8 mouse cellular contexts compared by ENCODE assay signal in genomic region chr11:115612059-115612409, GRCm38 (mm10). TPM values are rescaled to one million over a fixed set of nuclear protein-coding genes. Genes with fewer than 3 reads are reported as not detected.
DNase-seq lines count a peak whose midpoint lies in the region; ATAC-seq and TF ChIP-seq lines count a peak whose summit lies in the region.

No protein-coding gene starts in this region.

- H3K36me3 ChIP-seq in MEL (ENCODE audit: control insufficient read depth in 1 of 2, insufficient read depth in 2 of 2, low read length in 2 of 2): peaks cover 2 to 13% of the 10 kb centered on the region in 2 experiments
- peaks cover 13% of the 10 kb centered on the region for H3K36me3 ChIP-seq in forebrain, embryonic 16.5 days (ENCODE audit: control insufficient read depth, insufficient read depth)
- H3K36me3 ChIP-seq in hindbrain, embryonic 11.5 days (ENCODE audit: control insufficient read depth, insufficient read depth, low read length): peaks cover 11% of the 10 kb centered on the region

- H3K27ac ChIP-seq in MEL (ENCODE audit: control insufficient read depth, low read depth, low read length): peak overlapping the region; percentile 83
- peak overlapping the region; percentile 73 for H3K27ac ChIP-seq in brown adipose tissue, adult 24 weeks (replicated peaks; ENCODE audit: low read depth, low read length)
- peak overlapping the region; percentile 21; the same call in 1 of the 2 replicates for H3K27ac ChIP-seq in forebrain, embryonic 16.5 days (ENCODE audit: low read length)
- no peak overlapping the region for H3K27ac ChIP-seq in hindbrain, embryonic 11.5 days (ENCODE audit: low read depth, low read length)

- TF ChIP-seq POLR2A in MEL (IDR thresholded peaks at IDR 0.05; ENCODE audit: control insufficient read depth in 1 of 2, insufficient read depth in 1 of 2, low read depth in 1 of 2, low read length in 2 of 2, poor library complexity in 1 of 2): no peak

- H3K9me3 ChIP-seq in MEL (replicated peaks; ENCODE audit: insufficient read depth, low read length): no peaks in the 10 kb centered on the region
- H3K9me3 ChIP-seq in forebrain, embryonic 16.5 days (ENCODE audit: control insufficient read depth, low read length): no peaks in the 10 kb centered on the region
- H3K9me3 ChIP-seq in hindbrain, embryonic 11.5 days (ENCODE audit: control insufficient read depth, low read length): no peaks in the 10 kb centered on the region

- under 1% methylated on average over 13 of the region's 13 CpGs for WGBS in forebrain, embryonic 16.5 days
- 2% methylated on average over 13 of the region's 13 CpGs for WGBS in hindbrain, embryonic 11.5 days

- no peak for TF ChIP-seq RAD21 in MEL (IDR thresholded peaks at IDR 0.05; ENCODE audit: low read depth, low read length)

- peak; percentile 78 for DNase-seq in MEL (ENCODE audit: low read depth, low spot score)
- DNase-seq in hindbrain, embryonic 11.5 days (ENCODE audit: low spot score): no peak
- peak; percentile 41 to 66 for DNase-seq in layer of hippocampus, postnatal 25 days (ENCODE audit: extremely low spot score in 1 of 2, low spot score in 1 of 2)
- DNase-seq in lung, postnatal 25 days (ENCODE audit: low spot score): peak; percentile 86
- DNase-seq in skeletal muscle tissue, adult 2 months (ENCODE audit: low read depth, low spot score): peak; percentile 87
- no peak for DNase-seq in T-cell, adult 2 months (ENCODE audit: low spot score)

- H3K4me1 ChIP-seq in MEL (ENCODE audit: control insufficient read depth in 1 of 2, insufficient read depth in 2 of 2, low read length in 2 of 2): peaks cover 3 to 13% of the 10 kb centered on the region in 2 experiments; a peak in 3 of 4 replicates
- peaks cover 12% of the 10 kb centered on the region for H3K4me1 ChIP-seq in brown adipose tissue, adult 24 weeks (ENCODE audit: control insufficient read depth, insufficient read depth, insufficient read length, low read length)
- peaks cover 16% of the 10 kb centered on the region for H3K4me1 ChIP-seq in forebrain, embryonic 16.5 days (replicated peaks; ENCODE audit: control insufficient read depth, insufficient read depth, low read length)
- no peaks in the 10 kb centered on the region; the same call in 1 of the 2 replicates for H3K4me1 ChIP-seq in hindbrain, embryonic 11.5 days (replicated peaks; ENCODE audit: control insufficient read depth, insufficient read depth, low read length)

- H3K4me3 ChIP-seq in MEL (ENCODE audit: control insufficient read depth in 1 of 2, insufficient read depth in 1 of 2, low read depth in 2 of 2, low read length in 2 of 2): peak overlapping the region; percentile 77 to 93
- H3K4me3 ChIP-seq in brown adipose tissue, adult 24 weeks (ENCODE audit: insufficient read depth, low read depth, low read length): peak overlapping the region; percentile 83
- peak overlapping the region; percentile 75 for H3K4me3 ChIP-seq in forebrain, embryonic 16.5 days (replicated peaks; ENCODE audit: low read length)
- H3K4me3 ChIP-seq in hindbrain, embryonic 11.5 days (ENCODE audit: low read depth, low read length): peak overlapping the region; percentile 51

- TF ChIP-seq EP300 in MEL (IDR thresholded peaks at IDR 0.05; ENCODE audit: low read depth in 1 of 2, low read length in 2 of 2): no peak

- H3K4me2 ChIP-seq in forebrain, embryonic 16.5 days (ENCODE audit: low read length): peak overlapping the region; percentile 90
- H3K4me2 ChIP-seq in hindbrain, embryonic 11.5 days (replicated peaks; ENCODE audit: low read depth, low read length): peak overlapping the region; percentile 91

- TF ChIP-seq CTCF in MEL (IDR thresholded peaks at IDR 0.05 in 2 of 3, conservative IDR thresholded peaks at IDR 0.05 in 1 of 3; ENCODE audit: control insufficient read depth in 1 of 3, insufficient read depth in 1 of 3, low read depth in 2 of 3, low read length in 3 of 3, poor library complexity in 1 of 3, severe bottlenecking in 1 of 3): no peak; a peak in 1 of 6 replicates

- peaks cover 5% of the 10 kb centered on the region; the same call in 1 of the 2 replicates for H3K79me2 ChIP-seq in MEL (ENCODE audit: control insufficient read depth, insufficient read depth, low read length, poor library complexity)

- peak; percentile 6; the same call in 1 of the 2 replicates for ATAC-seq in forebrain, embryonic 16.5 days
- ATAC-seq in hindbrain, embryonic 11.5 days (ENCODE audit: low FRiP score): no peak; the same call in 1 of the 2 replicates

- no peaks in the 10 kb centered on the region for H3K27me3 ChIP-seq in MEL (ENCODE audit: control insufficient read depth in 1 of 2, insufficient read depth in 2 of 2, low read length in 2 of 2)
- no peaks in the 10 kb centered on the region for H3K27me3 ChIP-seq in forebrain, embryonic 16.5 days (replicated peaks; ENCODE audit: control insufficient read depth, insufficient read depth, low read length)
- H3K27me3 ChIP-seq in hindbrain, embryonic 11.5 days (ENCODE audit: control insufficient read depth, insufficient read depth, low read length): no peaks in the 10 kb centered on the region

- H3K9ac ChIP-seq in MEL (ENCODE audit: control insufficient read depth, low read depth, low read length, poor library complexity, severe bottlenecking): peak overlapping the region; percentile 95
- peak overlapping the region; percentile 78 for H3K9ac ChIP-seq in forebrain, embryonic 16.5 days (replicated peaks; ENCODE audit: low read depth, low read length)
- peak overlapping the region; percentile 56 for H3K9ac ChIP-seq in hindbrain, embryonic 11.5 days (ENCODE audit: low read depth, low read length)

TF ChIP-seq in MEL, 35 proteins besides CTCF, POLR2A, EP300 and RAD21:
- TF ChIP-seq RCOR1 (IDR thresholded peaks at IDR 0.05; ENCODE audit: low read depth, low read length): no peak
- peak; percentile 45 for TF ChIP-seq GATA1 (IDR thresholded peaks at IDR 0.05; ENCODE audit: low read depth, low read length)
- TF ChIP-seq JUND (IDR thresholded peaks at IDR 0.05; ENCODE audit: low read depth, low read length): no peak; the same call in 1 of the 2 replicates
- no peak for TF ChIP-seq MEF2A (IDR thresholded peaks at IDR 0.05; ENCODE audit: extremely low read depth, insufficient replicate concordance, low read depth, low read length, poor library complexity, severe bottlenecking)
- no peak for TF ChIP-seq SMC3 (IDR thresholded peaks at IDR 0.05; ENCODE audit: low read depth, low read length)
- peak; percentile 48 for TF ChIP-seq ETS1 (IDR thresholded peaks at IDR 0.05; ENCODE audit: low read depth, low read length)
- TF ChIP-seq MXI1 (IDR thresholded peaks at IDR 0.05; ENCODE audit: low read depth, low read length): 0 out of 2 replicates have a peak, but pooled peaks have one; percentile 1
TF ChIP-seq in MEL: peak in this region for 3.

RNA-seq across cellular contexts. Expression of gene Mif4gd, which starts 0.7 kb away (rescaled TPM):
- total RNA-seq in MEL (2012; rRNA removed): 42.0 and 52.0 TPM in 2 replicates
- polyA plus RNA-seq in MEL (2012; ENCODE audit: insufficient read depth in 1 of 2, insufficient read length in 2 of 2, low read depth in 1 of 2, low replicate concordance in 2 of 2, missing spikeins in 1 of 2): 10 to 100 TPM in 1 of 2 experiments, not detected in 1; 62.9 TPM
- polyA plus RNA-seq in brown adipose tissue, adult 24 weeks (2012; ENCODE audit: insufficient read depth, insufficient read length, missing spikeins): 120 and 127 TPM in 2 replicates
- polyA plus RNA-seq in forebrain, embryonic 16.5 days (2015; fragmentation: Nextera tagmentation; extraction: Ambion mirVana): 9.8 and 12.9 TPM in 2 replicates
- 14.2 and 17.7 TPM in 2 replicates for polyA plus RNA-seq in hindbrain, embryonic 11.5 days (2014; fragmentation: Nextera tagmentation; extraction: Ambion mirVana)
- total RNA-seq in layer of hippocampus, postnatal 25 days (2021): 10 to 100 TPM; 21.7 to 23.7 TPM

RNA-seq across cellular contexts. Expression of gene Gga3, which starts 8.2 kb away (rescaled TPM):
- 24.0 and 28.6 TPM in 2 replicates for total RNA-seq in MEL (2012; rRNA removed)
- polyA plus RNA-seq in MEL (2012; ENCODE audit: insufficient read depth in 1 of 2, insufficient read length in 2 of 2, low read depth in 1 of 2, low replicate concordance in 2 of 2, missing spikeins in 1 of 2): 10 to 100 TPM in 1 of 2 experiments, not detected in 1; 59.9 TPM
- polyA plus RNA-seq in brown adipose tissue, adult 24 weeks (2012; ENCODE audit: insufficient read depth, insufficient read length, missing spikeins): 4.2 and 6.5 TPM in 2 replicates
- 32.5 and 37.4 TPM in 2 replicates for polyA plus RNA-seq in forebrain, embryonic 16.5 days (2015; fragmentation: Nextera tagmentation; extraction: Ambion mirVana)
- 24.7 and 25.1 TPM in 2 replicates for polyA plus RNA-seq in hindbrain, embryonic 11.5 days (2014; fragmentation: Nextera tagmentation; extraction: Ambion mirVana)
- 10 to 100 TPM; 60.0 to 75.4 TPM for total RNA-seq in layer of hippocampus, postnatal 25 days (2021)

RNA-seq across cellular contexts. Expression of gene Mrps7, which starts 8.3 kb away (rescaled TPM):
- 138 and 157 TPM in 2 replicates for total RNA-seq in MEL (2012; rRNA removed)
- polyA plus RNA-seq in MEL (2012; ENCODE audit: insufficient read depth in 1 of 2, insufficient read length in 2 of 2, low read depth in 1 of 2, low replicate concordance in 2 of 2, missing spikeins in 1 of 2): 100 to 1,000 TPM; 106 to 199 TPM
- 106 and 138 TPM in 2 replicates for polyA plus RNA-seq in brown adipose tissue, adult 24 weeks (2012; ENCODE audit: insufficient read depth, insufficient read length, missing spikeins)
- polyA plus RNA-seq in forebrain, embryonic 16.5 days (2015; fragmentation: Nextera tagmentation; extraction: Ambion mirVana): 68.0 and 76.5 TPM in 2 replicates
- polyA plus RNA-seq in hindbrain, embryonic 11.5 days (2014; fragmentation: Nextera tagmentation; extraction: Ambion mirVana): 93.3 and 105 TPM in 2 replicates
- total RNA-seq in layer of hippocampus, postnatal 25 days (2021): 10 to 100 TPM; 49.6 to 59.0 TPM

RNA-seq across cellular contexts. Expression of gene Slc25a19, which starts 16.1 kb away (rescaled TPM):
- 30.0 and 35.3 TPM in 2 replicates for total RNA-seq in MEL (2012; rRNA removed)
- polyA plus RNA-seq in MEL (2012; ENCODE audit: insufficient read depth in 1 of 2, insufficient read length in 2 of 2, low read depth in 1 of 2, low replicate concordance in 2 of 2, missing spikeins in 1 of 2): 10 to 100 TPM in 1 of 2 experiments, not detected in 1; 43.1 TPM
- 392 and 520 TPM in 2 replicates for polyA plus RNA-seq in brown adipose tissue, adult 24 weeks (2012; ENCODE audit: insufficient read depth, insufficient read length, missing spikeins)
- polyA plus RNA-seq in forebrain, embryonic 16.5 days (2015; fragmentation: Nextera tagmentation; extraction: Ambion mirVana): 57.2 and 63.0 TPM in 2 replicates
- 24.9 and 27.1 TPM in 2 replicates for polyA plus RNA-seq in hindbrain, embryonic 11.5 days (2014; fragmentation: Nextera tagmentation; extraction: Ambion mirVana)
- total RNA-seq in layer of hippocampus, postnatal 25 days (2021): 10 to 100 TPM; 56.2 to 61.6 TPM

RNA-seq across cellular contexts. Expression of gene Nup85, which starts 47.8 kb away (rescaled TPM):
- total RNA-seq in MEL (2012; rRNA removed): 338 and 362 TPM in 2 replicates
- 100 to 1,000 TPM in 1 of 2 experiments, not detected in 1; 370 TPM for polyA plus RNA-seq in MEL (2012; ENCODE audit: insufficient read depth in 1 of 2, insufficient read length in 2 of 2, low read depth in 1 of 2, low replicate concordance in 2 of 2, missing spikeins in 1 of 2)
- polyA plus RNA-seq in brown adipose tissue, adult 24 weeks (2012; ENCODE audit: insufficient read depth, insufficient read length, missing spikeins): 12.4 and 15.7 TPM in 2 replicates
- 138 and 144 TPM in 2 replicates for polyA plus RNA-seq in forebrain, embryonic 16.5 days (2015; fragmentation: Nextera tagmentation; extraction: Ambion mirVana)
- polyA plus RNA-seq in hindbrain, embryonic 11.5 days (2014; fragmentation: Nextera tagmentation; extraction: Ambion mirVana): 156 and 175 TPM in 2 replicates
- 10 to 100 TPM; 44.5 to 44.9 TPM for total RNA-seq in layer of hippocampus, postnatal 25 days (2021)

Comparison
In these comparisons a context has a peak if more than half of its experiments do, and no peak if none do; other contexts are left out.
1. DNase-seq: peak in MEL (single experiment), layer of hippocampus, postnatal 25 days (2 of 2), lung, postnatal 25 days (single experiment) and skeletal muscle tissue, adult 2 months (single experiment); none in hindbrain, embryonic 11.5 days (single experiment) and T-cell, adult 2 months (single experiment).
2. Peak in every context shown above with its lines, with median percentiles within 50 percentile points of each other: H3K4me3 ChIP-seq and H3K9ac ChIP-seq.